Mouse (Mus musculus): ENCODE results near the gene Brd7.

DNA sequence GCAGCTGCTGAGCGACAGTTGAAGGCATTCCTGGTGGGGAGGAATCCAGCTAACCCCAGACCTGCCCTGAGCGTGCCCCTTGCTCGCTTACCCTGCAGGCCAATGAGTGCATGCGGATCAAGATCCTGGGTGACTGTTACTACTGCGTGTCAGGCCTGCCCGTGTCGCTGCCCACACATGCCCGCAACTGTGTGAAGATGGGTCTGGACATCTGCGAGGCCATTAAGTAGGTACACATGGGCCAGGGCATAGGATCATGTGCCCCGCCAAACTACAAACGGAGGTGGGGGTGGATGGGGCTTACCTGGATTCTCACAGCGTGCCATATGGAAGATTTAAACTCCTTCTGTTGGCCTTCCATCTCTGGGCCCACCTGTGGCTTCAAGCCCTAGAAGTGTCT is 48.0 kb downstream of the Brd7 start:
- TF ChIP-seq EP300 (IDR thresholded peaks at IDR 0.05; ENCODE audit: low read length), result no peak
- no peak for TF ChIP-seq CTCF (conservative IDR thresholded peaks at IDR 0.05 in 1 of 2, IDR thresholded peaks at IDR 0.05 in 1 of 2; ENCODE audit: low read depth in 2 of 2, low read length in 2 of 2)
- no peak for TF ChIP-seq POLR2A (IDR thresholded peaks at IDR 0.05; ENCODE audit: low read depth, low read length)
- TF ChIP-seq USF2 (conservative IDR thresholded peaks at IDR 0.05; ENCODE audit: low read depth, low read length), result no peak
- no peak for TF ChIP-seq RAD21 (IDR thresholded peaks at IDR 0.05; ENCODE audit: low read depth, low read length)
- no peak for TF ChIP-seq ZNF384 (IDR thresholded peaks at IDR 0.05; ENCODE audit: low read depth, low read length)
- no peak for TF ChIP-seq JUND (conservative IDR thresholded peaks at IDR 0.05; ENCODE audit: low read depth, low read length)
- TF ChIP-seq HCFC1 (IDR thresholded peaks at IDR 0.05; ENCODE audit: low read depth, low read length), result no peak
- no peak for TF ChIP-seq RCOR1 (conservative IDR thresholded peaks at IDR 0.05; ENCODE audit: low read depth, low read length)
- no peak for TF ChIP-seq ETS1 (conservative IDR thresholded peaks at IDR 0.05; ENCODE audit: low read depth, low read length)
- TF ChIP-seq MYC (IDR thresholded peaks at IDR 0.05; ENCODE audit: low read depth, low read length), result no peak
